Mouse (Mus musculus): ENCODE measurements around the gene Asna1.

The Asna1 gene

GRCm38 (mm10) chr8:85025098-85025932 lies at the start of gene Asna1:
Gene Asna1, minus strand, starts transcription at chr8:85025281.
- DNase-seq = peak; percentile 72

DNA sequence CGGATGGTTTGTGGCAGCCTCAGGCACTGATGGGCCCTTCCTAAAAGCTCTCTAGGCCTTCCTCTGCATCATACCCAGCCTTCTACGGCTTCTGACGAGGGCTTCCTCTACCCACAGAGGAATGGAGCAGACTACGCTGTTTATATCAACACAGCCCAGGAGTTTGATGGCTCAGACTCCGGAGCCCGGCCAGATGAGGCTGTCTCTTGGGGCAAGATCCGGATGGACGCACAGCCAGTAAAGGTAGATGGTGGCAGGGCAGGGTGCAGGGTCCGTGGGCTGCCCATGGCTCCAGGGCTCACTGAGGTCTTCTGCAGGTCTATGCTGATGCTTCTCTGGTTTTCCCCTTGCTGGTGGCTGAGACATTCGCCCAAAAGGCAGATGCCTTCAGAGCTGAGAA lies 49.5 kb upstream of the Asna1 start:
- DNase-seq = no peak

DNA sequence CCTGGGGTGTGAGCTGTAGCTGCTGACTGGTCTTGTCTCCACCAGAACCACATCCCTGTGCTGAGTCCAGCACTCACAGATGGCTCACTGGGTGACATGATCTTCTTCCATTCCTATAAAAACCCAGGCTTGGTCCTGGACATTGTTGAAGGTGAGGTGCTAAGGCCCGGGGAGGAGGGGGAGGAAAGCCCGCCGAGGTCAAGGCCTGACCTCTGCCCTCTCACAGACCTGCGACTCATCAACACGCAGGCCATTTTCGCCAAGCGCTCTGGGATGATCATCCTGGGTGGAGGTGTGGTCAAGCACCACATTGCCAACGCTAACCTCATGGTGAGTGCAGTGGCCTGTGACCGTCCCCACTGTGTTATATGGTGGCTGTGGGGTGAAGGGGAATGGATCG lies 49.1 kb upstream of the Asna1 start:
- DNase-seq = no peak

GRCm38 (mm10) chr8:85073041-85073612 lies 48.0 kb upstream of the Asna1 start:
- no peak for DNase-seq

DNA sequence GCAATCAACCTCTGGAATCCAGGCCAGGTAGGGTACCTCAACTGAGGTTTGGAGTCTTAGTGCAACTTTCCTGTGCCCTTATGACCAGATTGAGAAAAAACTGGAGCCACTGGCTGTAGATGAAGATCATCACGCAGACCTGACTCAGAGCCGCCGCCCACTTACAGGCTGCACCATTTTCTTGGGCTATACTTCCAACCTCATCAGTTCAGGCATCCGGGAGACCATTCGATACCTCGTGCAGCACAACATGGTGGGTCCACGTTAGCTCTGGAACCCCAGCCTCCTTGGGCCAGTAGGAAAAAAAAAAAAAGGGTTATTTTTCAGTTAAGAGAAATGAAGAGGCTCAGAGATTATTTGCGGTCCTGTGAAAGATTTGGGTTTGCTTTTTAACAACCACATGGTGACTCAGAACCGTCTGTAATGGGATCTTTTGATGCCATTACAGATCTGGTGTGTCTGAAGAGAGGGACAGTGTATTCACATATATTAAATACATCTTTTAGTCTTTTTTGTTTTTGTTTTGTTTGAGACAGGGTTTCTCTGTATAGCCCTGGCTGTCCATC lies 47.4 kb upstream of the Asna1 start:
- DNase-seq = no peak

DNA sequence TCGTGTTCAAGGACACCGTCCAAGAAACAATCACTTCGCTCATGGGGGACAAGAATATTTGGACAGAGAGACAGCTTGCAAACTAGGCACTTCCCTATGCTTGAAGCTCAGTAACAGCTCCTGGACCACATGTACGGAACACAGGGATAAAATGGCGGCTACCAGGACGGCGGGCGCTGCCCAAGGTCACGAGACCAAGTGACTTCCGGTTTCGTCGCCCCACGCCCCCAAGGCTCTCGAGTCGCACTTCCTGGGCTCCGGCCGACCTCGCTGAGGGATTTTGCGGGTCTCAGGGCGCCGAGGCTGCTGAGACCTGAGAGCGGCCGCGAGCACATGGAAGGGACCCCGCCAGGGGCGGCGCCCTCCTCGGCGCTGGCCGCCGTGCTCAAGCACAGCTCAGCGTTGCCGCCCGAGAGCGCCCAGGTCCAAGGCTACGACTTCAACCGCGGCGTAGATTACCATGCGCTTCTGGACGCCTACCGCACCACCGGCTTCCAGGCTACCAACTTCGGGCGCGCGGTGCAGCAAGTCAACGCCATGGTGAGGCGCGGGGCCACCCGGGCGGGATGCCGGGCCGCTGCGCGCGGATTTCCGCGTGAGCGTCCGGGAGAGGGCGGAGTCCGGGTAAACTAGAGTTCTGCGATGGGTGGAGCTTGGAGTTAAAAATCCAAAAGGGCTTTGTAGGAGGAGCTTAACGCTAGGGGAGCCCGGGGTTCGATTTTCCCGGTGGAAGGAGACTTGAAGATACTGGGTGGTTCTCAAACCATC lies 46.6 kb upstream of the Asna1 start, which contains the start of gene Dhps:
TSS of gene Dhps (plus strand) at position 244 of the 768 bp plus-strand sequence.
- DNase-seq = peak; percentile 88

- no peak for DNase-seq
Observed at GRCm38 (mm10) chr8:85071041-85071440, 46.0 kb upstream of the Asna1 start.

- no peak for DNase-seq
Observed at GRCm38 (mm10) chr8:85067982-85068381, 42.9 kb upstream of the Asna1 start, which contains the start of gene Gm5741. Gene Gm5741, minus strand, starts transcription at chr8:85067982.

DNA sequence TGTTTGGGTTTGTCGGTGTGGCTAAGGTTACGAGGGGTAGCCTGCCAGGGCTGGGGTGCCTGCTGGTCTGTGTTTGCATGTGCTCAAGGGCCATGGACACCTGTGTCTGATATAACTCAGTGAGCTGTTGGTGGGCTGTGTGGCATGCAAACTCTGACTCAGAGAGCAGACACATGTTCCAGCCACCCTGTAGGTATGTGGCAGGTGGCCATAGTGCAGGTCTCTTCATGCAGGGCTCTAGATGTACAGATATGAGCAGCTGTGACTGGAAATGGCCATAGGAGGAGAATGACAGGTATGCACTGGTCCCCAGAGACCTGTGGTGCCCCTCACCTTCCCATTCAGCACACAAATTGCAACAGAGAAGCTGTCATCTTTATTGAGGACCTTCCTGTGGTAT lies 42.1 kb upstream of the Asna1 start:
- no peak for DNase-seq

DNA sequence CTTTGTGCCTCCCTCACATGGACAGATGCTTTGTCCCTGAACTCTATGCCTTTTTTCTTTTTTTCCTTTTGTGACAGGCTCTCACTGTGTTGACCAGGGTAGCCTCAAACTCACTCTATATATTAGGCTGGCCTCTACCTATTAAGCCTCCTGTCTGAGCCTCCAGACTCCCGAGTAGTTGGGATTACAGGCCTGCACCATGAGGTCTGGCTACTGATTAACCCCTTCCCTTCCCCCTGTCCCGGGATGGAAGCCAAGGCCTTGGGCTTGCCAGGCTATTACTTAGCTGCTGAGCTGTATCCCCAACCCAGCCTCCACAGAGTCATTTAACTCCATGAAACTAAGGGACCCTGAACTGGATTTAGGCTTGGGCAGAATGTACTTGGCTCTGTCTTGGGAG lies 40.1 kb upstream of the Asna1 start:
- DNase-seq = no peak

DNA sequence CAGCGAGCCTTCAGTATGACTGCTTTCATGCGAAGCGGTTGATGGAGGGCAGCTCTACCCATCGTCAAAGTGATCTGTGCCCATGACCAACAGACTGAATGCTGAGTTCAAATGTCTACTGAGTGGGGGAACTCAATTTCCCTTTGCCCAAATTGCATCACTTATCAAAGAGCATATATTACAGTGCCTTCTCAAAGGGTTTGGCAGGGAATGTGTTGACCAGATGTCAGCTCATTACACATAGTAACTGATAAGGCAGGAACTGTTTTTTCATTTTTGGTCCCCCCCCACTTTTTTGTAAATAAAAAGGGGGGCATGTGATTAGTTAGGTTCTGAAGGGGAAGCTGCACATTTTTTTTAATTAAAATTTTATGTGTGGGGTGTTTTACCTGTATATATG lies 37.5 kb upstream of the Asna1 start:
- no peak for DNase-seq

DNA sequence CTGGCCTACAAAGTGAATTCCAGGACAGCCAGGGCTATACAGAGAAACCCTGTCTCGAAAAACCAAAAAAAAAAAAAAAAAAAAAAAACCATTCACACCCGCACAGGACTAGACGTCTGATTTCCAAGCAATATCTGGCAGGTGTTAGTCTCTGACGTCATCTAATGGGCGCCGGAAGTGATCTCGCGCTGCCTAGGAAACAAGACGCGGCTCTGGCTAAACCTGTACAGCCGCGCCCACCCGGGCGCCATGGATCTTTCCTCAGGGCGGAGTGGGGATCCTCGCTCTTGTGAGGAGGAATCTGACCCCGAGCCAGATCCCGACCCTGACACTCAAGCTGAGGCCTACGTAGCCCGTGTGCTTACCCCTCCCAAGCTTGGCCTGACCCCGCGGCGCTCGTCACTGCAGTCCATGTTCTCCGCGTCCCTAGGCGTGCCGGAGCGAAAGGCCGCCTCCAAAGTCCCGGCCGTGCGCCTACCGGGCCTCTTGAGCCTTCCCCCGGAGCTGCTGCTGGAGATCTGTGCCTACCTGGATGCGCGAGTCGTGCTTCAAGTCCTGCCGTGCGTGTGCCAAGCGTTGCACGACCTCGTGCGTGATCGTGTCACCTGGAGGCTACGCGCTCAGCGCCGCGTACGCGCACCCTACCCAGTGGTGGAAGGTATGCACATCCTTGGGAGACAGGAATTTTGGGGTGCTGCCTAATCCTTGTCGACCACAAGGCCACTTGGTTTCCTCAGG lies 35.0 kb upstream of the Asna1 start, which contains the start of gene Fbxw9:
TSS of gene Fbxw9 (plus strand) at position 177 of the 738 bp plus-strand sequence.
- DNase-seq = peak; percentile 85

GRCm38 (mm10) chr8:85057367-85057766 lies 32.3 kb upstream of the Asna1 start:
- DNase-seq = no peak

GRCm38 (mm10) chr8:85043619-85044018 lies 18.5 kb upstream of the Asna1 start:
- DNase-seq = no peak

DNA sequence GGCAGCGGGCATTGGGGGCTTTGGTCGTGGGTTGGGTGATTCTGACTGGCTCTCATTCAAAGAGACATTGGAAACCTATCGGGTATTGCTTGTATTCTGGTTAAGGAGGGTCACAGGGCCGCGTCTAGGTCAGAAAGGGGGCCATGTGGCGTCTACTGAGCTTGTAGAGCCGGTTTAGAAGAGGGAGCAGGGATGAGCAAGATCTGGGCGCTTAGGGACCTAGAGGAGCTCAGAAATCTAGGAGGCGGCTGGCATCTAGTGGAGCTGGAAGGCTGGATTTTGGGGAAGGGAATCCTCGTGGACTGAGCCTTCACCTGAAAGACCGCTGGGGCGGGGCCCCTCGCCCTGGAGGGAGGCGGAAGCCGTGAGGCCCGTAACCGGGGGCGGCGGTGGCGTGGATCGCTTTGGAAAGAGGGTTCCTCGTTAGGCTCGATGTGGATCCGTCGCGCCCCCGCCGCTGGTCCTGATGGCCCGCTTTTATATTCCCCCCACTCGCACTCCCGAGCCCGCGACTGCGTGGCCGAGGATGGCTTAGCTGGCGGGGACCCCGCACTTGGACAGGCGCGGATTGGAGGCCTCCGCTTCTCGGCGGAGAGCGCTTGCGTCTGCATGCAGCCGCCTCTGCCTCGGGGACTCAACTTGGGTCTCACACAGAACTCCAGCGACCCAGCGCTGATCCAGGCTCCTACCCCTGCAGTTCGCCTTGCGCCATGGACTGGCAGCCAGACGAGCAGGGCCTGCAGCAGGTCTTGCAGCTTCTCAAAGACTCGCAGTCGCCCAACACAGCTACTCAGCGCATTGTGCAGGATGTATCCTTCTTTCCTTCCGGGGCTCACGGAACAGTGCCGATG lies 12.8 kb upstream of the Asna1 start:
- peak; percentile 36 for DNase-seq

- no peak for DNase-seq
Observed at GRCm38 (mm10) chr8:85037366-85037680, 12.2 kb upstream of the Asna1 start.

DNA sequence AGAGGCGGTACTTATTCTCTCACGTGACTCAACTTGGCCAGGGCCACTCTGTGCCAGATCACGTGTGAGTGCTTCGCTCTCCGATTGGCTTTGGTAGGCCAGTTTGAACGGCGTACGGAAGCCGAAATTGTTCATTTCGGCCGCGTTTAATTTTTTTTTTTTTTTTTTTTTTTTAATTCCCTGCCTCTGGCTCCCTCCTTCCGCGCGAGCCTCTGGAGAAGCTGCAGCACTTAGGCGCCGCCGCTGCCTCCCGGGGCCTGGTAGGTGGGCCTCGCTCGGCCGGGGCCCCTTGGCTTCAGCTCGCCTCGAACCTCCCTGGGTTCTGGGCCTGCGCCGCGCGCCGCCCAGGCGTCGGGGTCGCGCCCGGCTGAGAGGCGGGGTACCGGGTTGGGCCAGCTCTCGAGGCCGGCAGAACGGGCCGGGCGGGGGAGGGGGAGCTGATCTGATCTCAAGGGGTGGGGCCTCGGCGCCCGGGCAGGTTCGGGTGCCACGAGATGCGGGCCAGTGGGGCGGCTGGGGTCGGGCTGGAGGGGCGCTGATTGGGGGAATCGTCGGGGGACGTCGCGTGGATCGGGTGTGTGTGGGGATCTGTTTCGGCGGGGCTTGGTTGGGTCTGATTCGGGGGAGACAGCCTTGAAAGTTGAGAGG lies 11.8 kb upstream of the Asna1 start, which contains the start of gene Tnpo2:
TSS of gene Tnpo2 (plus strand) at position 198 of the 648 bp plus-strand sequence.
- peak; percentile 85 for DNase-seq

DNA sequence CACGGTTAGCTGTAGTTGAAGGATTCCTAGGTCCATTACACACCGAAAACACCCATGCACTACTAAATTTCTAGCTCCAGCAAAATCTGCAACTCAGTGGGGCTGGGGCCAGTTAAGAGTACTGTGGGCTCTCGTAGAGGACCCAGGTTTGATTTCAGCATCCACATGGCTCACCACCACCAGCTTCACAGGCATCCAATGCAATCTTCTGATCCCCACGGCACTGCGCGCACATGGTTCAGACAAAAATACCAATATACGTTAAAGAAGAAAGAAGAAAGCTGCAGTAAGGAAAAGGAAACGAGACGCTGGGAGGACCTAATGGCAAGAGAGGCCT lies 11.3 kb upstream of the Asna1 start:
- no peak for DNase-seq

DNA sequence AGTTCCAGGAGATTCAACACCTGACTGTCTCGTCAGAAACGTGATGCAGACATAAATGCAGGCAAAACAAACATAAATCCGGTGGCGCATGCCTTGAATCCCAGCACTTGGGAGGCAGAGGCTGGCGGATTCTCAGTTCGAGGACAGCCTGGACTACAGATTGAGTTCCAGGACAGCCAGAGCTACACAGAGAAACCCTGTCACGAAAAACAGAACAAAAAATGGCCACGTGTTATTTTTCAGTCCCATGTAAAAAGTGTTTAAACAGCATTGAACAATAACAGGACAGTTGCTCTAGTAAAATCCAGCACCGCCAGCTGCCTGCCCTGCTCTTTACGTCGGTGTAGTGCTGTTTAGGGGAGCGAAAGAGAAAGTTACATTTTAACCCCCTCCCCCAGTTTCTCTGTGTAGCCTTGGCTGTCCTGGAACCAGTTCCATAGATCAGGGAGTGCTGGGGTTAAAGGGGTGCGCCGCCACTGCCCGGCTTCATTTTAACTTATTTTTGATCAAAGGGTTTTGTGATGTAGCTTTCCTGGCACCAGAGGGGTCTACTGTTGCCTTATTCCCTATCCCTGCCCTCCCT lies 10.7 kb upstream of the Asna1 start:
- no peak for DNase-seq

DNA sequence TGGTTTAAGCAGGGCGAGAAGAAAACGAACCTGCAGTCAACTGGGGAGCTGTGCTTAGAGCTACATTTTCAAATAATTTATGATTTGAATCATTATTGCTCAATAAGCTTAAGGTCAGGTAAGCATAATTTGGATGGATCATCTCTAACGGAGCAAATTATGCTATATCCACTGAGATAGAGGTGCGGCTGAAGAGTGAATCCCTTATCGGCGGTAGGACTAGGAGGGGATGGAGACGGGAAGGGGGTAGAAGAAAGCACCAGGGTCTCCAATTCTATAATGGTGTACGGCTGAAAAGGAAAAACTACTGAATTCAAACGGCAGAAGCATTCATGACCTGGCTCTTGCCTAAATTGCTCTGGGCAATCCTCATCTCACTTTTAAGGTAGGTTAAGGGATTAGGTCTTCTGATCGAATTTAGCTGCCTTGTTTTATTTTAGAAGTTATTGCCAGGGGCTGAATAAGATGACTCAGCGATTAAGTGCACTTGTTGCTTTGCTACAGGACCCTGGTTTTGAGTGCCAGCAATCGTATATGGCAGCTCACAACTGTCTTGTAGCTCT lies 10.2 kb upstream of the Asna1 start:
- DNase-seq = no peak
